Mouse (Mus musculus): ENCODE measurements at regions not wholly inside any gene's neighbourhood (a gene's known extent, or its start where the extent isn't known, plus 50 kb on each side); places are given as distances from the start of the nearest gene placed in this dataset.
A peak's percentile ranks its signal among the peaks of the same experiment; 100 is the strongest.

- WGBS, result 29% methylated on average over 17 of the region's 17 CpGs
- Histone ChIP-seq H3K4me2 (replicated peaks; ENCODE audit: low read depth, low read length) (peak overlapping the region; percentile 38), H3K4me1 (ENCODE audit: control insufficient read depth, insufficient read depth, low read length) (no peaks in the 10 kb centered on the region), H3K27ac (ENCODE audit: low read length) (peak overlapping the region; percentile 74), H3K36me3 (ENCODE audit: control insufficient read depth, insufficient read depth, low read length) (no peaks in the 10 kb centered on the region), H3K4me3 (ENCODE audit: low read depth, low read length) (peak overlapping the region; percentile 10; the same call in 1 of the 2 replicates), H3K9me3 (ENCODE audit: control insufficient read depth, low read depth, low read length) (no peaks in the 10 kb centered on the region), H3K9ac (replicated peaks; ENCODE audit: low read depth, low read length) (no peak overlapping the region), H3K27me3 (ENCODE audit: control insufficient read depth, insufficient read depth, low read length) (no peaks in the 10 kb centered on the region)
- ATAC-seq (ENCODE audit: insufficient number of reproducible peaks, insufficient read depth, low FRiP score, low read depth), result peak; percentile 79; the same call in 1 of the 2 replicates
These were observed 96.2 kb upstream of the Med14 start for GRCm38 (mm10) chrX:12857881-12858755.

GRCm38 (mm10) chrX:12855425-12855824, 93.6 kb upstream of the Med14 start:
- no peaks in the 10 kb centered on the region for H3K9me3 ChIP-seq (ENCODE audit: control insufficient read depth, low read depth, low read length)
- no peak overlapping the region for H3K9ac ChIP-seq (replicated peaks; ENCODE audit: low read depth, low read length)
- no peaks in the 10 kb centered on the region for H3K27me3 ChIP-seq (ENCODE audit: control insufficient read depth, insufficient read depth, low read length)
- H3K4me1 ChIP-seq (ENCODE audit: control insufficient read depth, insufficient read depth, low read length), result no peaks in the 10 kb centered on the region
- ATAC-seq (ENCODE audit: insufficient number of reproducible peaks, insufficient read depth, low FRiP score, low read depth), result no peak
- WGBS, result 65% methylated on average over 4 of the region's 4 CpGs
- H3K4me2 ChIP-seq (replicated peaks; ENCODE audit: low read depth, low read length), result no peak overlapping the region
- H3K4me3 ChIP-seq (ENCODE audit: low read depth, low read length), result no peak overlapping the region
- H3K27ac ChIP-seq (ENCODE audit: low read length), result no peak overlapping the region
- H3K36me3 ChIP-seq (ENCODE audit: control insufficient read depth, insufficient read depth, low read length), result no peaks in the 10 kb centered on the region

- H3K4me1 ChIP-seq (ENCODE audit: control insufficient read depth, insufficient read depth, low read length), result no peaks in the 10 kb centered on the region
- no peaks in the 10 kb centered on the region for H3K9me3 ChIP-seq (ENCODE audit: control insufficient read depth, low read depth, low read length)
- no peaks in the 10 kb centered on the region for H3K36me3 ChIP-seq (ENCODE audit: control insufficient read depth, insufficient read depth, low read length)
- no peak overlapping the region for H3K27ac ChIP-seq (ENCODE audit: low read length)
- H3K4me2 ChIP-seq (replicated peaks; ENCODE audit: low read depth, low read length), result no peak overlapping the region
- no peak overlapping the region for H3K9ac ChIP-seq (replicated peaks; ENCODE audit: low read depth, low read length)
- no peak overlapping the region for H3K4me3 ChIP-seq (ENCODE audit: low read depth, low read length)
- ATAC-seq (ENCODE audit: insufficient number of reproducible peaks, insufficient read depth, low FRiP score, low read depth), result no peak
- WGBS, result 76% methylated on average over 4 of the region's 4 CpGs
- no peaks in the 10 kb centered on the region for H3K27me3 ChIP-seq (ENCODE audit: control insufficient read depth, insufficient read depth, low read length)
These were observed 89.8 kb upstream of the Med14 start for GRCm38 (mm10) chrX:12851684-12852083.

GRCm38 (mm10) chrX:12844431-12844830, 82.6 kb upstream of the Med14 start:
- no peak for ATAC-seq (ENCODE audit: insufficient number of reproducible peaks, insufficient read depth, low FRiP score, low read depth)
- 24% methylated on average over 1 of the region's 1 CpGs for WGBS
- no peaks in the 10 kb centered on the region for H3K27me3 ChIP-seq (ENCODE audit: control insufficient read depth, insufficient read depth, low read length)
- H3K9me3 ChIP-seq (ENCODE audit: control insufficient read depth, low read depth, low read length), result no peaks in the 10 kb centered on the region
- no peak overlapping the region for H3K4me3 ChIP-seq (ENCODE audit: low read depth, low read length)
- H3K9ac ChIP-seq (replicated peaks; ENCODE audit: low read depth, low read length), result no peak overlapping the region
- no peak overlapping the region for H3K27ac ChIP-seq (ENCODE audit: low read length)
- no peak overlapping the region for H3K4me2 ChIP-seq (replicated peaks; ENCODE audit: low read depth, low read length)
- H3K4me1 ChIP-seq (ENCODE audit: control insufficient read depth, insufficient read depth, low read length), result no peaks in the 10 kb centered on the region
- no peaks in the 10 kb centered on the region for H3K36me3 ChIP-seq (ENCODE audit: control insufficient read depth, insufficient read depth, low read length)

GRCm38 (mm10) chrX:12841021-12841325, 79.1 kb upstream of the Med14 start:
- no peak for ATAC-seq (ENCODE audit: insufficient number of reproducible peaks, insufficient read depth, low FRiP score, low read depth)
- no peak overlapping the region for H3K9ac ChIP-seq (replicated peaks; ENCODE audit: low read depth, low read length)
- H3K4me3 ChIP-seq (ENCODE audit: low read depth, low read length), result no peak overlapping the region
- no peak overlapping the region for H3K27ac ChIP-seq (ENCODE audit: low read length)
- no peaks in the 10 kb centered on the region for H3K4me1 ChIP-seq (ENCODE audit: control insufficient read depth, insufficient read depth, low read length)
- no peaks in the 10 kb centered on the region for H3K36me3 ChIP-seq (ENCODE audit: control insufficient read depth, insufficient read depth, low read length)
- no peaks in the 10 kb centered on the region for H3K9me3 ChIP-seq (ENCODE audit: control insufficient read depth, low read depth, low read length)
- no peaks in the 10 kb centered on the region for H3K27me3 ChIP-seq (ENCODE audit: control insufficient read depth, insufficient read depth, low read length)
- WGBS, result 77% methylated on average over 3 of the region's 3 CpGs
- no peak overlapping the region for H3K4me2 ChIP-seq (replicated peaks; ENCODE audit: low read depth, low read length)

- H3K9ac ChIP-seq (replicated peaks; ENCODE audit: low read depth, low read length), result no peak overlapping the region
- 26% methylated on average over 25 of the region's 25 CpGs for WGBS
These were observed 78.5 kb upstream of the Med14 start for GRCm38 (mm10) chrX:12840160-12841020.

GRCm38 (mm10) chrX:12839406-12840159, 77.7 kb upstream of the Med14 start:
- H3K27me3 ChIP-seq (ENCODE audit: control insufficient read depth, insufficient read depth, low read length), result no peaks in the 10 kb centered on the region
- H3K4me1 ChIP-seq (ENCODE audit: control insufficient read depth, insufficient read depth, low read length), result no peaks in the 10 kb centered on the region
- H3K4me2 ChIP-seq (replicated peaks; ENCODE audit: low read depth, low read length), result peak overlapping the region; percentile 45
- ATAC-seq (ENCODE audit: insufficient number of reproducible peaks, insufficient read depth, low FRiP score, low read depth), result no peak
- WGBS, result 29% methylated on average over 11 of the region's 11 CpGs
- no peaks in the 10 kb centered on the region for H3K9me3 ChIP-seq (ENCODE audit: control insufficient read depth, low read depth, low read length)
- no peak overlapping the region for H3K9ac ChIP-seq (replicated peaks; ENCODE audit: low read depth, low read length)
- H3K36me3 ChIP-seq (ENCODE audit: control insufficient read depth, insufficient read depth, low read length), result no peaks in the 10 kb centered on the region
- peak overlapping the region; percentile 81 for H3K27ac ChIP-seq (ENCODE audit: low read length)
- H3K4me3 ChIP-seq (ENCODE audit: low read depth, low read length), result peak overlapping the region; percentile 18

More at GRCm38 (mm10) chrX:12840160-12841020, 78.5 kb upstream of the Med14 start:
- Histone ChIP-seq H3K27ac (ENCODE audit: low read length) (peak overlapping the region; percentile 81), H3K4me2 (replicated peaks; ENCODE audit: low read depth, low read length) (peak overlapping the region; percentile 45), H3K4me3 (ENCODE audit: low read depth, low read length) (peak overlapping the region; percentile 18), H3K27me3 (ENCODE audit: control insufficient read depth, insufficient read depth, low read length) (no peaks in the 10 kb centered on the region), H3K9me3 (ENCODE audit: control insufficient read depth, low read depth, low read length) (no peaks in the 10 kb centered on the region), H3K36me3 (ENCODE audit: control insufficient read depth, insufficient read depth, low read length) (no peaks in the 10 kb centered on the region), H3K4me1 (ENCODE audit: control insufficient read depth, insufficient read depth, low read length) (no peaks in the 10 kb centered on the region)
- ATAC-seq (ENCODE audit: insufficient number of reproducible peaks, insufficient read depth, low FRiP score, low read depth), result peak; percentile 83; the same call in 1 of the 2 replicates

- 24% methylated on average over 1 of the region's 1 CpGs for WGBS
- Histone ChIP-seq H3K36me3 (ENCODE audit: control insufficient read depth, insufficient read depth, low read length) (no peaks in the 10 kb centered on the region), H3K9me3 (ENCODE audit: control insufficient read depth, low read depth, low read length) (no peaks in the 10 kb centered on the region), H3K27ac (ENCODE audit: low read length) (no peak overlapping the region), H3K4me3 (ENCODE audit: low read depth, low read length) (no peak overlapping the region), H3K4me2 (replicated peaks; ENCODE audit: low read depth, low read length) (no peak overlapping the region), H3K4me1 (ENCODE audit: control insufficient read depth, insufficient read depth, low read length) (no peaks in the 10 kb centered on the region), H3K9ac (replicated peaks; ENCODE audit: low read depth, low read length) (no peak overlapping the region), H3K27me3 (ENCODE audit: control insufficient read depth, insufficient read depth, low read length) (no peaks in the 10 kb centered on the region)
- no peak for ATAC-seq (ENCODE audit: insufficient number of reproducible peaks, insufficient read depth, low FRiP score, low read depth)
These were observed 75.9 kb upstream of the Med14 start for GRCm38 (mm10) chrX:12837821-12838220.
